Mouse (Mus musculus): ENCODE results near the gene Col20a1.

DNA sequence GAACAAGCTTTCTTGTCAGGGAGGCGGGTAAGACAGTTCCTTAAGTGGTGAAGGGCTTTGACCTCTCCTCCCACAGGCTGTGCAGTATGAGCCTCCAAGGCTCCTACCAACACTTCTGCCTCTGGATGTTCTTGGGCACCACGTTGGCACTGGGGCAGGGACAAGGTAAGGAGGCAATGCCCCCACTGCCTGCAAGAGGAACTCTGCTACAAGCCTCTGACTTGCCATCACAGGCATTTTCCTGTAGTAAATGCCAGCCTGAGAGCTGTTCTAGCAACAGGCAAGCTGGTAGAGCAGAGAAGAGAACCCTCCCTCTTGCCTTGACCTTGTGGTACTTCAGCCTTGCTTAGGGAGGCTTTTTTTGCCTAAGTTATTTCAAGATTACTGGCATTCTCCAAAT lies at the start of gene Col20a1:
- TF ChIP-seq CTCF (conservative IDR thresholded peaks at IDR 0.05; ENCODE audit: low read length) (no peak), NANOG (IDR thresholded peaks at IDR 0.05; ENCODE audit: borderline replicate concordance, low read length) (no peak), POU5F1 (IDR thresholded peaks at IDR 0.05; ENCODE audit: borderline replicate concordance, low read length) (no peak)

All from E14TG2a.4 (cell line).